Mouse (Mus musculus) T-helper 17 cell (primary cell): ENCODE data around the gene Smad5.

Experiments
- in situ Hi-C, 2 experiments: fragments of 300-600 bp; cut with MboI, MseI; formaldehyde crosslinking; loops; 1 replicate in 1 of 2; 2 replicates in 1 of 2; pipeline ENCODE4 v1.15.1; 2025; ENCODE audit warnings: high pct_unique_total_duplicates in 2 of 2

The Smad5 gene

DNA sequence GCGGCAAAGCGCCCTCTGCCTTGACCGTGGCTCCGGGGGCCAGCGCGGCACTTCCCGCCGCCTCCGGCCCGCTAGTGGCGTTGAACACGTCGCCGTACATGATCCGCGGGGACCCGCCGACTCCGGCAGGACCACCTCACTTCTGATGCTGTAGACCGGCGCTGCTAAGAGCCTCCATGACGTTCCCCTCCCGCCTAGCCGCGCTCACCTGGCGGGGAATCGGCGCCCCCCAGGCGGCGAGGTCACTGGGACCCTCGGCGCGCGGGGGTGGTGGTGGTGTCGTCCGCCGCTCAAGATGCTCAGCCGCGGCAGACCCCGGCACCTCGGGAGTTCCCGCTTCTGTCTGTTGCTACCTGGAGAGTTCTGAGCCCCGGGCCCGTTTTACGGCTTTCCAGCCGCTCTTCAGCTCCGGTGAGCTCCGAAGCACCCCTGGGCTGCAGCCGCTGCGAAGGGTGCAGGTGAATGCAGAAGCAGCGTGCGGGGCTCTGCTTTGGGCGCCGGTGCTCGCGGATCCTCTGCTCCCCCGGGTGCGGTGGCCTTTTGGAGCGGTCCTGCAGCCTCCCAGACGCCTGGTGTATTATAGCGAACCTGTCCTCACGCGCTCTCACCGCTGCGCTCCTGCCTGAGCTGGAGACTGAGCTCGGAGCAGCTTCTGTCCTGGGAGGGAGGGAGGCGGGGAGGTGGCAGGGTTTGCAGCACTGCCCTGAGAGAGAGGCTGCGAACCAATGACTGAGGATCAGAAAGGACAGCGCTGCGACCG lies 50.6 kb downstream of the Smad5 start, which contains the start of gene Gm45623:
Gm45623 (minus strand) TSS at position 636 of the 760 bp plus-strand sequence.
- in situ Hi-C loops: loop anchor here in 1 of 2 experiments (5.0 kb wide), 1 partner anchor 176 kb away; no protein-coding TSS in a partner anchor

- in situ Hi-C loops: no loop called here
These were observed 53.1 kb downstream of the Smad5 start for GRCm38 (mm10) chr13:56755871-56756270.

GRCm38 (mm10) chr13:56757201-56757600 lies 54.4 kb downstream of the Smad5 start:
- in situ Hi-C loops: no loop called here

GRCm38 (mm10) chr13:56758492-56758891 lies 55.7 kb downstream of the Smad5 start:
- in situ Hi-C loops: no loop called here

DNA sequence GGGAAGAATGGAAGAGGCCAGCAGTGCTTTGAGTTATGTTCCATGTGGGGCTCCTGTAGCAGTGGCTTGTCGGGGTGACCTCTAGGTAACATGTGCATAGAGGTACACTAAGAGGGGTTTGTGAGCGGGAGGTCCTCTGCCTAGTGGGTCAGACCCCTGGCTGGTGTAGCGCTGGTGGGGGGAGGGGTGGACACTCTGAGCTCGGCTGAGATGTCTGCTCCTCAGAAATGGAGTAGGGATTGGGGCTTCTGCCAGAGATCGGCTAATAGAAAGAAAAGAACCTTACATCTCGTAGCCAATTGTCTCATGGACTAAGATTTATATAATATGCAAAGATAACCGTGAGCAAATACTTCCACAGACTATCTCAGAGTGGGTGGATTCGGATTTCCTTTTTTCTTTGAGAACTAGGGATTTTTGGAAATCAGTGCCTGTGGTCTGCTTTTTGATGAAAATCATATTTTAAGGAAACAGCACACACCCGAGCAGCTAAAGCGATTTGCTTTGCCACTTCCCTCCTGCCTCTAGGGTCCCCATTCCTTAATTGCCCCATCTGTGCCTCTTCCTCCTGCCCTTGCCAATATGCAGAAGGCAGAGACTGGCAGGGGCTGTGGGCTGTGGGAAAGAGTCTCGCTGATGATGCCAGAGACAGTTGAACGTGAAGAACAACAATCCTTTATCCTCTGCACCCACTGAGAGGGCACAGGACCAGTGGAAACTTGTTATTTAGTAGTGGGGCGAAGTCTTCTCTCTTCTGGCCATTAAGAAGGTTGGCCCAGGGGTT lies 59.8 kb downstream of the Smad5 start:
- in situ Hi-C loops: loop anchor here (5.0 kb wide), 1 partner anchor 290 kb away; no protein-coding TSS in a partner anchor

- in situ Hi-C loops: no loop called here
These were observed 62.6 kb downstream of the Smad5 start for GRCm38 (mm10) chr13:56765284-56766032.

DNA sequence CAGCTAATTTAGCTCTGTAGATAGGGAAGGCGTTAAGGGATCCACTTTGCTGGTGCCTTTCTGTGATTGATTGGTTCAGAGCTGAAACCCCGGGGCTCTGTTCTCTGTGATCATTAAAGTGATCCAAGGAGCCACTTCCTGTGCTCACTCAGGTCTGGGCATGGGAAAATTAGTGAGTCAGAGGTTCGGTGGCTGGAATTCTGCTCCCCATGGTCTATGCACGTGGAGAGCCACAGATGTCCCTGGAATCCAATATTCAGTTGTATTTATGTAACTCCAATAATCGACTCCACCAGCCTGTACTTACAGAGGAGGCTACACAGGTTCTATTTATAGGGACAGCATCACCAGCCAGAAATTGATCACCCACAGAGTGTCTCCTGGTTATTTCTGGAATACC lies 63.4 kb downstream of the Smad5 start:
- in situ Hi-C loops: no loop called here

GRCm38 (mm10) chr13:56769431-56769830 lies 66.6 kb downstream of the Smad5 start:
- in situ Hi-C loops: no loop called here

GRCm38 (mm10) chr13:56770136-56770578 lies 67.3 kb downstream of the Smad5 start:
- in situ Hi-C loops: no loop called here

GRCm38 (mm10) chr13:56770786-56771185 lies 68.0 kb downstream of the Smad5 start:
- in situ Hi-C loops: no loop called here

DNA sequence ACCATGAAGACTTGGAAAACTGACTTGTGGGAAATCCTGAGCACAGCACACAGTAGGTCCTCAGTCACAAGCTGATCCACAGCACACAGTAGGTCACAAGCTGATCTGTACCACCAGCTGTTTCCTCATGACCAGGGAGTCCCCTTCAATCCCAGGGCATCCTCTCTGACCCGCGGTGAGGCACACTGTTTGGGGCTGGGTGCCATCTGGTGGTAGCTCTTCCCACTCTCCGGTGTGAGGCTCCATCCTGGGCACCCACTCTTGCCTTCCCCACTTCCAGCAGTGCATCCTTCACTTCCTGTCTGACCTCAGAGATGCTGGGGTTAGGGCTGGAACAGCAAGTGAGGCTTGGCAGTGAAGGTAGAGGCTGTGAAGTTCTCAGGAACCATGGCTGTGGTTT lies 69.8 kb downstream of the Smad5 start:
- in situ Hi-C loops: no loop called here

GRCm38 (mm10) chr13:56773262-56773870 lies 70.6 kb downstream of the Smad5 start:
- in situ Hi-C loops: no loop called here

- in situ Hi-C loops: no loop called here
These were observed 71.5 kb downstream of the Smad5 start for GRCm38 (mm10) chr13:56774304-56774703.

DNA sequence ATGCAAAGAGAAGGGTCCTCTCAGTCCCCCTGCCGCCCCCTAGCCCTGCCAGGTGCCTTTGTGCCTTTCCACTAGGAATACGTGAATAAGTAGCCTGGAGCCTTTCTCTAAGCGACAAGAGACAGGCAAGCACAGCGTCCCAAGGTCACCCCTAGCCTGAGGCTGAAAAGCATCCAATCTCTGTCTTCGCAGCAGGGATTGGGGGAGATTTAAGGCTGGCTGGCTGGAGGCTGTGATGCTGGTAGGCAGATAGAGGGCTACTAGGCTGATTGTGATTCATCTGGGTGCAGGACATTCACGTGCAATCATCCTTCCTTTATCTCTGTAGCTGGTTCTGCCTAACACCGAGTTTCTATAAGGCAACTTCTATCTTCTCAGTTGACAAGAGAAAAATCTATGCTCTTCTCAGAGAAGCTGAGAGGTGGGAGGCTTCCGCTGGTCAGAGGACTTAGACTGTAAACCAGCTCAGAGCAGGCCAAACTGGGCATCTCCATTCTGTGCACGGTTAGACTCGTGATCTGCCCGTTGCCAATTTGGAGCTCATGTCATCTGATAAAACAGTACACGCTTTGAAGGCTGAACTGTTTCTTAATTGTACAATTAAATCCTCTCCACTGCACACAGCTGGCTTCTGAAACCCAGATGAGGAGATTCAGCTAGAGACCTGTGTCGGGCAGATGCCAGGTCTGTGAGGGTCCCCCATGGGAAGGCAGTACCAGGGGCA lies 78.1 kb downstream of the Smad5 start:
- in situ Hi-C loops: no loop called here

GRCm38 (mm10) chr13:56781697-56782096 lies 78.9 kb downstream of the Smad5 start:
- in situ Hi-C loops: no loop called here

DNA sequence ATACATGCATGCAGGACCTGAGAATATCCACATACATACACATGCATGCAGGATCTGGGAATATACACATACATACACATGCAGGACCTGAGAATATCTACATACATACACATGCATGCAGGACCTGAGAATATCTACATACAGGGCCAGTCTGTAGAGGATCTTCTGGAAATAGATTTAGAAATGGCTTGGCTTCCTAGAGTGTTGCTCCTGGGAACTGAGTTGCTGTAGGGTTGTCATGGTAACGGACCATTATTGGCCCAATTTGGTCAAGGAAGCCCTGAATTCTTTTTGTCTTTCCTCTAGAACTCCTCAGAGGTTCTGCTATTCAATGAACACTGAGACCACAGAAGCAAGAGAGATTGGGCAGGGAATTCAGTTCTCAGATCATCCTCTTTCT lies 79.8 kb downstream of the Smad5 start:
- in situ Hi-C loops: no loop called here

GRCm38 (mm10) chr13:56790683-56791082 lies 87.9 kb downstream of the Smad5 start:
- in situ Hi-C loops: loop anchor here in 1 of 2 experiments (10.0 kb wide), 1 partner anchor 134 kb away; no protein-coding TSS in a partner anchor
